Mouse (Mus musculus) stomach, embryonic 16.5 days (tissue): ENCODE results near the gene Akap1. TPM values are rescaled to one million over a fixed set of nuclear protein-coding genes. Genes with fewer than 3 reads are reported as not detected.

Source experiments
- ATAC-seq: fragments of 200-750 bp; cut with Nextera tagmentation; 2 replicates; pipeline ENCODE4 v1.8.0; 2017; ENCODE audit warnings: moderate number of reproducible peaks, moderate TSS enrichment; ENCODE audit not compliant: insufficient read depth, low FRiP score
- H3K27ac ChIP-seq: fragments of 300-500 bp; sonication (generic); 2 replicates; pipeline ENCODE4 v1.5.1; 2014; ENCODE audit warnings: low read length
- H3K27me3 ChIP-seq: fragments of 300-500 bp; sonication (generic); 2 replicates; pipeline ENCODE4 v1.6.1; 2014; ENCODE audit warnings: low read length, control low read depth, mixed read lengths; ENCODE audit not compliant: control insufficient read depth, insufficient read depth
- H3K36me3 ChIP-seq: fragments of 300-500 bp; sonication (generic); 2 replicates; pipeline ENCODE4 v1.6.1; 2014; ENCODE audit warnings: low read length; ENCODE audit not compliant: control insufficient read depth, insufficient read depth
- H3K4me1 ChIP-seq: fragments of 300-500 bp; sonication (generic); 2 replicates; pipeline ENCODE4 v1.6.1; 2014; ENCODE audit warnings: low read length, control low read depth, mixed read lengths; ENCODE audit not compliant: control insufficient read depth, insufficient read depth
- H3K4me2 ChIP-seq: fragments of 300-500 bp; sonication (generic); 2 replicates; pipeline ENCODE4 v1.6.1; 2014; ENCODE audit warnings: low read depth, low read length, mixed read lengths
- H3K4me3 ChIP-seq: fragments of 300-500 bp; sonication (generic); replicated peaks from 2 replicates; pipeline ENCODE4 v1.5.1; 2014; ENCODE audit warnings: mild to moderate bottlenecking, low read length
- H3K9ac ChIP-seq: fragments of 300-500 bp; sonication (generic); 2 replicates; pipeline ENCODE4 v1.6.1; 2014; ENCODE audit warnings: low read length
- H3K9me3 ChIP-seq: fragments of 300-500 bp; sonication (generic); replicated peaks from 2 replicates; pipeline ENCODE4 v1.6.1; 2016; ENCODE audit warnings: low read length, control low read depth; ENCODE audit not compliant: control insufficient read depth
- WGBS: fragments of 180-500 bp; shearing (Covaris S2); extraction: QIAGEN DNeasy Blood & Tissue Kit; methylation state at CpG from one replicate; pipeline ENCODE4 v1.1.7; 2014; 5-methylcytosine and 5-hydroxymethylcytosine counted together
- polyA plus RNA-seq: library from polyadenylated mRNA; unstranded; fragments of >200 nt; fragmentation: Nextera tagmentation; extraction: Ambion mirVana; gene quantifications from 2 replicates; pipeline ENCODE4 v1.2.1, GENCODE M21; 2015

The Akap1 gene
- polyA plus RNA-seq, 1 experiment from 2014 or later, result 30.9 TPM

GRCm38 (mm10) chr11:88828528-88828927 is 35.9 kb downstream of the Akap1 start:
- Histone ChIP-seq H3K4me3 (no peak overlapping the region), H3K27me3 (no peaks in the 10 kb centered on the region), H3K4me1 (no peaks in the 10 kb centered on the region), H3K4me2 (no peak overlapping the region), H3K9ac (no peak overlapping the region), H3K9me3 (no peaks in the 10 kb centered on the region), H3K36me3 (0 out of 2 replicates have a peak, but pooled peaks cover under 1% of the 10 kb centered on the region), H3K27ac (no peak overlapping the region)
- no peak for ATAC-seq

- ATAC-seq, result no peak
- H3K4me1 ChIP-seq, result no peaks in the 10 kb centered on the region
- no peaks in the 10 kb centered on the region for H3K9me3 ChIP-seq
- H3K27ac ChIP-seq, result no peak overlapping the region
- H3K4me2 ChIP-seq, result no peak overlapping the region
- no peak overlapping the region for H3K4me3 ChIP-seq
- H3K36me3 ChIP-seq, result no peaks in the 10 kb centered on the region
- no peak overlapping the region for H3K9ac ChIP-seq
- WGBS, result 37% methylated on average over 7 of the region's 7 CpGs
- H3K27me3 ChIP-seq, result peaks cover 8% of the 10 kb centered on the region
These were observed 38.5 kb downstream of the Akap1 start for GRCm38 (mm10) chr11:88825909-88826308.

GRCm38 (mm10) chr11:88822991-88823390 is 41.4 kb downstream of the Akap1 start:
- WGBS, result 2% methylated on average over 7 of the region's 7 CpGs
- no peak overlapping the region for H3K9ac ChIP-seq
- H3K4me3 ChIP-seq, result peak overlapping the region; percentile 31
- no peaks in the 10 kb centered on the region for H3K36me3 ChIP-seq
- peaks cover 8% of the 10 kb centered on the region for H3K27me3 ChIP-seq
- H3K9me3 ChIP-seq, result no peaks in the 10 kb centered on the region
- no peaks in the 10 kb centered on the region for H3K4me1 ChIP-seq
- peak overlapping the region; percentile 53 for H3K4me2 ChIP-seq
- H3K27ac ChIP-seq, result no peak overlapping the region
- ATAC-seq, result peak; percentile 66; the same call in 1 of the 2 replicates

- H3K27me3 ChIP-seq, result peaks cover 8% of the 10 kb centered on the region
- H3K9me3 ChIP-seq, result no peaks in the 10 kb centered on the region
- no peaks in the 10 kb centered on the region for H3K4me1 ChIP-seq
- WGBS, result 32% methylated on average over 5 of the region's 5 CpGs
- peak overlapping the region; percentile 53 for H3K4me2 ChIP-seq
- H3K27ac ChIP-seq, result no peak overlapping the region
- H3K36me3 ChIP-seq, result no peaks in the 10 kb centered on the region
- H3K9ac ChIP-seq, result no peak overlapping the region
- no peak for ATAC-seq
- peak overlapping the region; percentile 31; the same call in 1 of the 2 replicates for H3K4me3 ChIP-seq
These were observed 41.9 kb downstream of the Akap1 start for GRCm38 (mm10) chr11:88822526-88822925.

GRCm38 (mm10) chr11:88820742-88821576 is 43.4 kb downstream of the Akap1 start:
- no peaks in the 10 kb centered on the region for H3K4me1 ChIP-seq
- peak overlapping the region; percentile 37; the same call in 1 of the 2 replicates for H3K9ac ChIP-seq
- H3K4me3 ChIP-seq, result peak overlapping the region; percentile 5
- H3K27me3 ChIP-seq, result peaks cover 8% of the 10 kb centered on the region
- no peaks in the 10 kb centered on the region for H3K36me3 ChIP-seq
- peak overlapping the region; percentile 42 for H3K4me2 ChIP-seq
- no peak; the same call in 1 of the 2 replicates for ATAC-seq
- 11% methylated on average over 24 of the region's 24 CpGs for WGBS
- peak overlapping the region; percentile 30; the same call in 1 of the 2 replicates for H3K27ac ChIP-seq
- H3K9me3 ChIP-seq, result no peaks in the 10 kb centered on the region

GRCm38 (mm10) chr11:88820253-88820652 is 44.1 kb downstream of the Akap1 start:
- Histone ChIP-seq H3K27me3 (peaks cover 8% of the 10 kb centered on the region), H3K9ac (no peak overlapping the region), H3K27ac (no peak overlapping the region; the same call in 1 of the 2 replicates), H3K4me3 (no peak overlapping the region), H3K4me2 (no peak overlapping the region), H3K9me3 (no peaks in the 10 kb centered on the region), H3K4me1 (no peaks in the 10 kb centered on the region), H3K36me3 (no peaks in the 10 kb centered on the region)
- ATAC-seq, result no peak
- WGBS, result 36% methylated on average over 6 of the region's 6 CpGs

- 70% methylated on average over 5 of the region's 5 CpGs for WGBS
These were observed 47.3 kb downstream of the Akap1 start for GRCm38 (mm10) chr11:88817061-88817460.

GRCm38 (mm10) chr11:88803231-88804010 is 61.0 kb downstream of the Akap1 start:
- peak overlapping the region; percentile 52 for H3K9ac ChIP-seq
- H3K9me3 ChIP-seq, result no peaks in the 10 kb centered on the region
- ATAC-seq, result no peak
- 46% methylated on average over 31 of the region's 31 CpGs for WGBS
- H3K4me3 ChIP-seq, result peak overlapping the region; percentile 27
- no peaks in the 10 kb centered on the region for H3K36me3 ChIP-seq
- H3K27me3 ChIP-seq, result no peaks in the 10 kb centered on the region
- peak overlapping the region; percentile 38 for H3K4me2 ChIP-seq
- H3K27ac ChIP-seq, result no peak overlapping the region
- H3K4me1 ChIP-seq, result peaks cover 3% of the 10 kb centered on the region; the same call in 1 of the 2 replicates

More at GRCm38 (mm10) chr11:88817061-88817460, 47.3 kb downstream of the Akap1 start:
- ATAC-seq, result no peak
- no peaks in the 10 kb centered on the region for H3K9me3 ChIP-seq
- H3K27me3 ChIP-seq, result peaks cover 8% of the 10 kb centered on the region
- H3K36me3 ChIP-seq, result no peaks in the 10 kb centered on the region
- H3K4me1 ChIP-seq, result no peaks in the 10 kb centered on the region
- H3K9ac ChIP-seq, result no peak overlapping the region
- no peak overlapping the region for H3K4me2 ChIP-seq
- H3K27ac ChIP-seq, result no peak overlapping the region
- H3K4me3 ChIP-seq, result no peak overlapping the region

- no peak overlapping the region for H3K27ac ChIP-seq
- H3K4me3 ChIP-seq, result no peak overlapping the region
- H3K4me2 ChIP-seq, result no peak overlapping the region
- ATAC-seq, result no peak
- H3K9ac ChIP-seq, result no peak overlapping the region
- H3K4me1 ChIP-seq, result no peaks in the 10 kb centered on the region
- H3K27me3 ChIP-seq, result no peaks in the 10 kb centered on the region
- 84% methylated on average over 8 of the region's 8 CpGs for WGBS
- H3K9me3 ChIP-seq, result no peaks in the 10 kb centered on the region
- H3K36me3 ChIP-seq, result no peaks in the 10 kb centered on the region
These were observed 68.2 kb downstream of the Akap1 start for GRCm38 (mm10) chr11:88796207-88796606.
